Mouse (Mus musculus) limb, embryonic 12.5 days (tissue): ENCODE measurements at regions not wholly inside any gene's neighbourhood (a gene's known extent, or its start where the extent isn't known, plus 50 kb on each side); places are given as distances from the start of the nearest gene placed in this dataset.

Experiments used
- ATAC-seq: fragments of 200-750 bp; cut with Nextera tagmentation; 2 replicates; pipeline ENCODE4 v1.8.0; 2017; ENCODE audit warnings: low read depth, moderate TSS enrichment; ENCODE audit not compliant: insufficient number of reproducible peaks, insufficient read depth, low FRiP score, low TSS enrichment
- H3K27ac ChIP-seq: fragments of 300-500 bp; sonication (generic); 2 replicates; pipeline ENCODE4 v1.5.1; 2016; ENCODE audit warnings: mild to moderate bottlenecking, moderate library complexity
- H3K27me3 ChIP-seq: fragments of 300-500 bp; sonication (generic); 2 replicates; pipeline ENCODE4 v1.6.1; 2016; ENCODE audit warnings: mild to moderate bottlenecking, moderate library complexity
- H3K36me3 ChIP-seq: fragments of 300-500 bp; sonication (generic); 2 replicates; pipeline ENCODE4 v1.6.1; 2016; ENCODE audit warnings: mild to moderate bottlenecking, moderate library complexity
- H3K4me1 ChIP-seq: fragments of 300-500 bp; sonication (generic); replicated peaks from 2 replicates; pipeline ENCODE4 v1.6.1; 2016
- H3K4me2 ChIP-seq: fragments of 300-500 bp; sonication (generic); 2 replicates; pipeline ENCODE4 v1.6.1; 2016; ENCODE audit warnings: mild to moderate bottlenecking, moderate library complexity
- H3K4me3 ChIP-seq: fragments of 300-500 bp; sonication (generic); replicated peaks from 2 replicates; pipeline ENCODE4 v1.5.1; 2016; ENCODE audit warnings: mild to moderate bottlenecking
- H3K9ac ChIP-seq: fragments of 300-500 bp; sonication (generic); replicated peaks from 2 replicates; pipeline ENCODE4 v1.6.1; 2016; ENCODE audit warnings: mild to moderate bottlenecking, moderate library complexity
- H3K9me3 ChIP-seq: fragments of 300-500 bp; sonication (generic); 2 replicates; pipeline ENCODE4 v1.6.1; 2016; ENCODE audit warnings: mild to moderate bottlenecking, moderate library complexity
- WGBS: fragments of 180-500 bp; shearing (Covaris S2); methylation state at CpG from one replicate; pipeline ENCODE4 v1.1.7; 2016; 5-methylcytosine and 5-hydroxymethylcytosine counted together

DNA sequence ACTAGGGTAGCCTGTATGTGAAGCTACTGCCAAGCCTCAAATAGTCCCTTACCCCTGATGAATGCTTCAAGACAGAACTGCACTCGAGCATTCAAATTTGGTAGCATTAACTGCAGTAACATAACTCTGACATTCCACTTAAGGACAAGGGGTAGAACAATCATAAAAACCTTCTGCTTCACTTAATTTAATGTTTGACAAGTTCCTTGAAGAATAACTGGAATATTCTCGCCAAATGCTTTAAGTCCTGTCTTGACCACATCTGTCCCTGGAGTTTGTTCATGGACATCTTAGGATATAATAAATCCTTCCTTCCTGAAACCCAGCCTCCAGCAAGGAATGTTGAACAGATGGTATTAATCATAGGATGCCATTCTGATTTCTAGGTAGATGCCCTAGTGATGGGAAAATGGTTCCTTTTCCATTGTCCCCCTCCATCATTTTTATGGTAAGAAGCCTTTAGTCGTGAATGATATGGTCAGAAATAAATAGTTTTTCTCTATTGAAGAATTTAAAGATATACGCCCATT lies 154.7 kb upstream of the Gm15217 start:
- no peak overlapping the region for H3K9ac ChIP-seq
- peaks cover 6% of the 10 kb centered on the region; the same call in 1 of the 2 replicates for H3K4me1 ChIP-seq
- H3K4me2 ChIP-seq, result no peak overlapping the region
- no peak overlapping the region for H3K27ac ChIP-seq
- H3K27me3 ChIP-seq, result no peaks in the 10 kb centered on the region
- no peak for ATAC-seq
- no peak overlapping the region for H3K4me3 ChIP-seq
- WGBS, result 45% methylated on average over 4 of the region's 4 CpGs
- no peaks in the 10 kb centered on the region for H3K9me3 ChIP-seq
- no peaks in the 10 kb centered on the region for H3K36me3 ChIP-seq

DNA sequence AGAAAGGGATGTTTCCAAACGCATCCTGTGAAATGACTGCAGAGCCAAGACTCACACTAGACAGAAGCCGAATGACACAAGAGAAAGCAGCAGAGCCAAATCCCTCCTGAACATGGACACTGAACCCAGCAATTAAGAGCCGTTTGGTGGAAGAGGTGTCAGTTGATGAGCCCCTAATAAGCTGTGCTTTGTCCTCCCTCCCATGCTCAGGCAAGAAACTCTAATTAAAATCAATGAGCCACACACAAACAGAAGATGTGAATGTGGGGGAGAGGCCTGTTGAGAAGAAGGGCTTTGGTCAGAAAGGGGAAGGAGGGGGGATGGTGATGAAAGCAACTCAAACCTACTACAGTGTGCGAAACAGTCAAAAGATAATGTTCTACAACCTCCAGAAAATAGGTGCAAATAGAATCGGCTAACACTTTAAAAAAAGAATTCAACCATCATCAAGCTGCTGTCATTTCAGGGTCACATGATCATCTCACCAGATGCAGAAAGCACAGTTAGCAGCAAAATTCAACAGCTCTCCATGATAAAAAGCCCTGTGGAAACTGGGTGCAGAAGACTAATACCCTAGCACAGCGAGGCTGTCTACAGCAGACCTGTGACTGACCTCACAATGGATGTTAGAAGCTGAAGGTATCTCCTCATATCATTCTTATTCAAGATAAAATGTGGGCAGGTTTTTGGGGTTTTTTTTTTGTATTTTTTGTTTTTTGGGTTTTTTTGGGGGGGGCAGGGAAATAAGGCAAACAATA lies 153.2 kb upstream of the Gm15217 start:
- 49% methylated on average over 6 of the region's 6 CpGs for WGBS
- H3K4me3 ChIP-seq, result no peak overlapping the region
- H3K27ac ChIP-seq, result no peak overlapping the region
- H3K36me3 ChIP-seq, result no peaks in the 10 kb centered on the region
- H3K4me2 ChIP-seq, result no peak overlapping the region
- no peaks in the 10 kb centered on the region for H3K27me3 ChIP-seq
- H3K9me3 ChIP-seq, result no peaks in the 10 kb centered on the region
- no peak for ATAC-seq
- H3K9ac ChIP-seq, result no peak overlapping the region
- H3K4me1 ChIP-seq, result peaks cover 6% of the 10 kb centered on the region; the same call in 1 of the 2 replicates

DNA sequence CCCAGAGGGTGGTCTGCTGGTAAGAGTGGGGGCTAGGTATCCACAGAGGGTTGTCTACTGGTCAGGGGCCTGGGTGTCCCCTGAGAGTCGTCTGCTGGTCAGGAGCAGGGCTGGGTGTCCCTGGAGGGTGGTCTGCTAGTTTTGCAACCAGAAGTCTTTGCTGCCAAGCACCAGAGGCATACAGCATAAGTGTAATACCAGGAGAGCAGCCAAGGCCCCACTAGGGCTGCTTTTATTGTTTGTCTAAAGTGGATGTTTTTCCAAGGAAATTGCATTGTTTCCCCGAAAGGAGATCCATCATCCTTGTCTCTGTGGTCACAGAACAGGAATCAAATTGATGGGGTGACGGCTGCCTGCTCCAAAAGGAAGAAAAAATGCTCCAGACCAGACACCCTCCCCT lies 145.2 kb upstream of the Gm15217 start:
- WGBS, result 56% methylated on average over 3 of the region's 3 CpGs
- ATAC-seq, result no peak
- Histone ChIP-seq H3K27me3 (no peaks in the 10 kb centered on the region), H3K27ac (no peak overlapping the region), H3K4me3 (no peak overlapping the region), H3K4me2 (no peak overlapping the region), H3K9ac (no peak overlapping the region), H3K9me3 (no peaks in the 10 kb centered on the region), H3K36me3 (no peaks in the 10 kb centered on the region), H3K4me1 (no peaks in the 10 kb centered on the region)

DNA sequence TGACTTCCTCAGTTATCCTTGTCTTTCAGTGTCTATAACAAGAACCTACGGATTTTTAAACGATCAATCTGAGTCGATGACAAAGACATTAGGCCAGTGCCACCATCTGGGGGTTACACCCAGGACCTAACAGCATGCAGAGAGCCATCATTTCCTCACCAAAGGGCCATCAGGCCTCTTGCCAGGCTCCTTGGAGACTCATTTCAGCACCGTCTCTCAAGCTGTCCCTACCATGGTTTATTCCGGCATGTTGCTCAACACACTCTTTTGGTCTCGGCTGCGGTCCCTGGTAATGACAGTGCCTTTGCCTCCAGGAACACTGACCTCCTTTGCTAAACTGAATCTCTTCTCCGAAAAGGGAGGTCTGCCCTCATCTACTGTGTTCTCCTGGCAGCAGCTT lies 144.4 kb upstream of the Gm15217 start:
- Histone ChIP-seq H3K36me3 (no peaks in the 10 kb centered on the region), H3K27ac (no peak overlapping the region), H3K4me1 (no peaks in the 10 kb centered on the region), H3K9ac (no peak overlapping the region), H3K4me2 (no peak overlapping the region), H3K4me3 (no peak overlapping the region), H3K27me3 (no peaks in the 10 kb centered on the region), H3K9me3 (no peaks in the 10 kb centered on the region)
- 92% methylated on average over 8 of the region's 8 CpGs for WGBS
- no peak for ATAC-seq

DNA sequence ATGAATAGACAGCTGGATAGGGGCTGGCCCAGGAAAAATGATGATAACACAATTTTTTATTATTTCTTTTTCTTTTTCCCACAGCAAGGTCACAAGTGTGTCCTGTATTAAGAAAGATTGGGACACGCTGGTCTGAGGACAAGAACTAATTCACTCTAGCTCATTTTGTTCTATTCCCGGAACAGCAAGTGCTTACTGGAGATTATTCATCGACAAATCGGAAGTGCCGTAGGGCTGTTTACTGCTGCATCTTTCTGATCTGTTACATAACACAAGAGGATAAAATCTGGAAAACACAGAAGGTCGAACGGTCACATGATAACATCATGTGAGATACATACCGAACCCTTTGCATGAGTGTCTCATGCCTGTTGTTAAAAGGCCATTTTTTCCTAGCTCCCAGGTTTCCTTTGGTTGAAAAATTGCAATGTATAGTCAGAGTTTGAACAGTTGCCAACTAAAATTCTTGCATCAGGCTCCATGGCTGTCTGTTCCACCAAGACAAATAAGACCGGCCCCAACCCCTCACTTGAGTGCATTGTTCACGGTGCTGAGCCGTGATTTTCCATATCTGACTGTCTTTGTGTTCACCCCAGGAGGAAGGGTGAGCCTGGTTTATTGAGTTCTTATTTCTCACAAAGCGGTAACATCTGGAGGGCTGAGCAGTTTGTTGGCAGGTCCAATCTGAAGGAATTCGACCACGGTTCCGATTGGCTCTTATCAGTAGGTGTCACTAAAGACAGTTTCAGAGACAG lies 139.0 kb upstream of the Gm15217 start:
- no peak for ATAC-seq
- Histone ChIP-seq H3K4me2 (no peak overlapping the region), H3K9ac (no peak overlapping the region), H3K36me3 (no peaks in the 10 kb centered on the region), H3K27ac (no peak overlapping the region), H3K4me1 (no peaks in the 10 kb centered on the region), H3K9me3 (no peaks in the 10 kb centered on the region), H3K4me3 (no peak overlapping the region), H3K27me3 (no peaks in the 10 kb centered on the region)
- 71% methylated on average over 15 of the region's 15 CpGs for WGBS

DNA sequence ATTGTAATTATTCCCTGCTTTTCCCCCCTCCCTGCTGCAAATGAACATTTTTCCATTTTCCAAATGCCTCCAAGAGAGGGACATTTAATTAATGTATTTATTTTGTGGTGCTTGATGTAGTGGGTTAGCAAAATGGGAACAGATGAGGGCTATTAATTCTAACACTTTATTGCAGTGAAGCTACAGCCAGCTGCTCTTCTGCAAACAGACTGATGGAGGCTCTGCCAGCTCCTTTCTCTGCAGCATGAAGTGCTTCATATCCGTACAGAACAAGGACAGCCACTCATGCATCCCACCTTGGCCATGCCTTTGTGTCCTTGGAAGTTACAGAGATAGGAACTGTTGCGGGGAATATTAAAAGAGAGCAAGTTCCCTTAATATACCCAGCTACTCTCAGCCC lies 138.3 kb upstream of the Gm15217 start:
- Histone ChIP-seq H3K27me3 (no peaks in the 10 kb centered on the region), H3K27ac (no peak overlapping the region), H3K4me3 (no peak overlapping the region), H3K9me3 (no peaks in the 10 kb centered on the region), H3K36me3 (no peaks in the 10 kb centered on the region), H3K4me2 (no peak overlapping the region), H3K9ac (no peak overlapping the region), H3K4me1 (no peaks in the 10 kb centered on the region)
- no peak for ATAC-seq
- WGBS, result 60% methylated on average over 2 of the region's 2 CpGs

DNA sequence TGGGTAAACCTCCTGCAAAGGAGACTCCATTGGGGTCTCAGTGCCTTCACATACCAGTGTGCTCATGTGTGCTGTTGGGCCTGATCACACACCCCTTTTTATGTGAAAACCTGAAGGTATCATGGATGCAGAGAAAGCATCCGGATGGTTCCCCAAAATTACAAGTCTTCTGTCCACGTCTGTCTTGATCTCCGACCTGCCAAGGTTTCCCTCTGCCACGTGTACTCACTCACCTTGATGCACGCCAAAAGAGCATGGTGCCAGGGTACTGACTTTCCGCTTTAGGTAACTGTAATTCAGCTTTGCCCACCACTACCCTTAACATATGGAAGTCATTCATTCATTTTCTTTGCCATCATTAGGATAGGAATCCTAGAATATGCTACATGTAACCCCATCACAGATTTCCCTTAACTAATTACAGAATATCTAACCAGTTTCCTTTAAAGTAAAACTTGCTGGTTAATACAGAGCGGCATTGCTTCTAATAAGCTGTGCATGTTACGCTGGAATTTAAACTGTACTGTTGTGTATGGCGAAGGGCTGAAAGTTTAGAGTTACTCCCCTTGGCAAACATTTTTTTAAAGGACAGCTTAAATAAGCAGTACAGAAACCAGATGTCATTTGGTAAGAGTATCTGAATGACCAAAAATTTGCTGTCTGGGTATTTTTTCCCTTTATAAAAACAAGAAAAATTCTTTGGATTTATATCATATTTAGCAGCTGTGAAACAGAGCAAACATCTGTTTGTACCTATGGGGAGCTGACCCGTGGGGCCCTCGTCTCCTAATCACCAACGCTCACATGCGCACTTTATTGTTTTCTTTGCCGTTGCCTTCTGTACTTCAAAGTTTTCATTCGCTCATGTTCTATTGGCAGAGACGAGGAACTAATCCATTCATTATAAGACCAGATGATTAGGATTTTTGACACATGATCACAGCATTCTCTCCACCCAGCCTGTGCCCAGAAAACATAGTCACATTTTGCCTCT lies 131.4 kb upstream of the Gm15217 start:
- peaks cover 9% of the 10 kb centered on the region for H3K4me1 ChIP-seq
- WGBS, result 41% methylated on average over 16 of the region's 16 CpGs
- H3K9ac ChIP-seq, result no peak overlapping the region
- no peak for ATAC-seq
- H3K4me2 ChIP-seq, result no peak overlapping the region; the same call in 1 of the 2 replicates
- no peak overlapping the region for H3K4me3 ChIP-seq
- no peaks in the 10 kb centered on the region for H3K9me3 ChIP-seq
- H3K27me3 ChIP-seq, result no peaks in the 10 kb centered on the region
- H3K27ac ChIP-seq, result no peak overlapping the region
- H3K36me3 ChIP-seq, result no peaks in the 10 kb centered on the region

DNA sequence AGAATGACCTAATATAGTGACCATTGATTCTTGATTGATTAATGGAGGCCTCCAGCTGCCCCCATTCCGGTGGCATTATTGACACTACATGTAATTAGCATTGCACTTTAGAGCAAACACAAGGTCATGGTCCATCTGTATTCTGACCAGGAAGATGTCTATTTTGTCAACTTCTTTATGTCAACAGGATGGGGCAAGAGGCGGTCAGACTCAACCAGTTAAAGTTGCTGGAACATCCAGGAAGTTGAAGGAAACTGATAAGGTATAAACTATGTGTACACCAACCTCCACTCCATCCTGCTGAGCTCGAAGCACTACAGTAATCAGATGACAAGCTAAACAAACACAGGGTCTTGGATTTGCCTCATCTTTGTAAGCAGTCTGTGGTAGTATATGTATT lies 130.1 kb upstream of the Gm15217 start:
- Histone ChIP-seq H3K27me3 (no peaks in the 10 kb centered on the region), H3K9ac (no peak overlapping the region), H3K4me3 (no peak overlapping the region), H3K36me3 (no peaks in the 10 kb centered on the region), H3K27ac (no peak overlapping the region), H3K4me1 (peaks cover 9% of the 10 kb centered on the region), H3K9me3 (no peaks in the 10 kb centered on the region), H3K4me2 (no peak overlapping the region)
- ATAC-seq, result no peak
- 73% methylated on average over 3 of the region's 3 CpGs for WGBS

DNA sequence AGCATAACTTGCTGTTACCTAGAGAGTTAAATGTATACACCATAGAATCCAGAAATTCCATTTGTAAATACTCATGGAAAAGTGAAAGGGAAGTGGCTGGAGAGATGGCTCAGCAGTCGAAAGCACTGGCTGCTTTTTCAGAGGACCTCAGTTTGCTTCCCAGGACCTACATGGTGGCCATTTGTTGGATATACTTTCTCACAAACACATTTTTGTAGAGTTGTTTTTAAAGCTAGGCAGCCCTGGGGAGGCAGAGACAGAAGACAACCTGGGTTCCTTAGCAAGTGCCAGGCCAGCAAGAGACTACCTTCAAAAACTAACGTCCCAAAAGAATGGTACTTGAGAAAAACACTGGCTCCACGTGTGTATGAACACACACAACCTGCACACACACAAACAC lies 124.0 kb upstream of the Gm15217 start:
- Histone ChIP-seq H3K9ac (no peak overlapping the region), H3K4me1 (0 out of 2 replicates have a peak, but pooled peaks cover 4% of the 10 kb centered on the region), H3K27me3 (no peaks in the 10 kb centered on the region), H3K9me3 (no peaks in the 10 kb centered on the region), H3K4me3 (no peak overlapping the region), H3K27ac (no peak overlapping the region), H3K36me3 (no peaks in the 10 kb centered on the region), H3K4me2 (no peak overlapping the region)
- 73% methylated on average over 3 of the region's 3 CpGs for WGBS
- ATAC-seq, result no peak

DNA sequence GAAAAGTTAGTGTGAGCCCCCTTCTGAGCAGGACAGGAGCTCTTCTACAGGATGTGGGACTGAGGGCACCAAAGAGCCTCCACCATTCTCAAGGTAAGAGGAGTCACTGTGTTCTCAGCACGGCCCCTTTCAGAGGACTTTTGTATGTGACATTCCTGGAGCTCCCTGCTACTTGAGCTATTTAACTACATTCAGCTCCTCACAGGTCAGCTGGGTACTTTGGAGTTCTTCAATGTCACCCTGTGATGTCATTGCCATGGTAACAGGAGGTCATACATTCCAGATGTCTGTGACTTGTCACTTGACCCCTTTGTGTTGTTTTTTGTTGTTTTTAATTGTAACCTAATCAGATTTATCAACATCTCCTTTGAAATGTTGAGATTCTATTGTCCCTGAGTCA lies 122.9 kb upstream of the Gm15217 start:
- Histone ChIP-seq H3K4me2 (no peak overlapping the region), H3K27ac (no peak overlapping the region), H3K4me1 (0 out of 2 replicates have a peak, but pooled peaks cover 4% of the 10 kb centered on the region), H3K9me3 (no peaks in the 10 kb centered on the region), H3K36me3 (no peaks in the 10 kb centered on the region), H3K9ac (no peak overlapping the region), H3K4me3 (no peak overlapping the region), H3K27me3 (no peaks in the 10 kb centered on the region)
- no peak for ATAC-seq
- WGBS, result 9% methylated on average over 1 of the region's 1 CpGs

DNA sequence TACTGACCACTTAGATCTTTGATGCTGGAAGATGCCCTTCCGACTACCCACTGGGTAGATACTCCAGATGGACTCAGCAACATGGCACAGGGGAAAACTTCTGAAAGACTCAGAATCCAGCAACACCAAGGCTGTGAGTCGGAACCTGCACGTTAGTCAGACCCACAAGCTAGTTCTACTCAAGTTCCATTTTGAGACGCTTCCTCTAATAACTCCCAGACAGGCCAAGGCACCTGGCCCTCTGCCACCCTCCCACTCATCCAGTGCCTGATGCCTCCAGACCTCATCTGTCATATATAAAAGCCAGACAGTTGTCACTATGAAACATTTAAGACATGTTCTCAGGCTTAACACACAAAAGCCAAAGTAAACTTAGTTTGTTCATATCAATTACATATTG lies 121.9 kb upstream of the Gm15217 start:
- WGBS, result 70% methylated on average over 4 of the region's 4 CpGs
- Histone ChIP-seq H3K27me3 (no peaks in the 10 kb centered on the region), H3K9me3 (no peaks in the 10 kb centered on the region), H3K27ac (no peak overlapping the region), H3K36me3 (no peaks in the 10 kb centered on the region), H3K9ac (no peak overlapping the region), H3K4me2 (no peak overlapping the region), H3K4me3 (no peak overlapping the region), H3K4me1 (0 out of 2 replicates have a peak, but pooled peaks cover 4% of the 10 kb centered on the region)
- no peak for ATAC-seq
